Mouse (Mus musculus): Measurements from ENCODE around the gene Chil1.

Chil1 gene

GRCm38 (mm10) chr1:134182025-134182424 lies at the start of gene Chil1:
TSS of gene Chil1 (plus strand) at chr1:134182176.
- DNase-seq (ENCODE audit: low spot score in 2 of 2), result no peak

DNA sequence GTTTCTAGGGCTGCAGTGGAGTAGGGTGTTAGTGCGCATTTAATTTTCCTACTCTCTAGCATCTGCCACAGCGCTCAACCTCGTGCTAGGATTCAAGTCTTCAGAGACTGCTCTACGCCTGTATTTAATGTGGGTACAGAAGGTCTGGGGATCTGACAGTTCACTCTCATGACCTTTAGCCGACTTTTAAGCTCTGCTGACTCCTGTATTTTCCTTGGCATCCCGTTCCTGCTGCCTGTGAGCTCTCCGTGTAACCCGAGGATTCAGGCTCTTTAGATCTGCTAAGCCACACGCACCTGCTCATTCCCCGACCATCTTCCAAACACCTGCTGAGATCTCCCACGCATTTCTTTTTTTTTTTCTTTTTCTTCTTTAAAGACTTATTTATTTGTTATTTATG lies 48.7 kb upstream of the Chil1 start:
- no peak for DNase-seq (ENCODE audit: low spot score in 2 of 2)

GRCm38 (mm10) chr1:134136351-134136750 lies 45.6 kb upstream of the Chil1 start:
- DNase-seq (ENCODE audit: low spot score in 2 of 2), result no peak

GRCm38 (mm10) chr1:134138424-134138823 lies 43.6 kb upstream of the Chil1 start:
- no peak for DNase-seq (ENCODE audit: low spot score in 2 of 2)

DNA sequence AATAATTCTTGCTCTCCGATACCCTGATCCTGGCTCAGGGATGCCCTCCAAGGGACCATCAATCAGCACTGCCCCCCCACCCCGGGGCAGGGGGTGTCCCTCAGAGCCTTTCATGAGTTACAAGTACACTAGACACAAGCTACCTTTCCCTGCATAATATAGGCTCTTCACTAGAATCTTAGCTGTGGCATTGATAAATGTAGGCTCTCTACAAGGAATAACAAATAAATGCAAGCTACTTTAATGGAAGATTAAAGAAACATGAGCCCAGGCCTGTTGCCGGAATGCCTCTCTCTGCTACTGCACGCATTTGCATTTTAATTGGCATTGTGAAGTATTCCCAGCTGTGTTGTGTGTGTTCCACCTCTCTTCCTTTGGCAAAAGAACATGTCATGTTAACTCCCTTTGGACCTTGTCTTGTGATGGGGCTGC lies 39.6 kb upstream of the Chil1 start:
- DNase-seq (ENCODE audit: low spot score in 2 of 2), result no peak

DNA sequence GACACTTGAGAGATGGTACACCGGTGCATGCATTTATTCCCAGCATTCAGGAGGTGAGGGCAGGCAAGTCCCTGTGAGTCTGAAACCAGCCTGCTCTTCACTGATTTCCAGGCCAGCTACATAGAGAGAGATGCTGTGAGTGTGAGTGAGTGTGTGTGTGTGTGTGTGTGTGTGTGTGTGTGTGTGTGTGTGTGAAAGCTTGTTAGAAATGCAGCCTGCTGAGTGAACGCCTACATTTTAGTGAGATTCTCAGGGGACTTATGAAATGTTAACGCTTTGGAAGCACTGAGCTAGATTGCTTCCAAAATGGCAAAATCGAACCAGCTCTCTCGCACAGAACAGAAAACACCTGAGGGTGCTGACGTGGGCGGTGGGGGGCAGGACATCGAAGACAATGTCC lies 35.9 kb upstream of the Chil1 start:
- DNase-seq (ENCODE audit: low spot score in 2 of 2), result no peak

- no peak for DNase-seq (ENCODE audit: low spot score in 2 of 2)
Measured at GRCm38 (mm10) chr1:134150076-134150475, 31.9 kb upstream of the Chil1 start.

DNA sequence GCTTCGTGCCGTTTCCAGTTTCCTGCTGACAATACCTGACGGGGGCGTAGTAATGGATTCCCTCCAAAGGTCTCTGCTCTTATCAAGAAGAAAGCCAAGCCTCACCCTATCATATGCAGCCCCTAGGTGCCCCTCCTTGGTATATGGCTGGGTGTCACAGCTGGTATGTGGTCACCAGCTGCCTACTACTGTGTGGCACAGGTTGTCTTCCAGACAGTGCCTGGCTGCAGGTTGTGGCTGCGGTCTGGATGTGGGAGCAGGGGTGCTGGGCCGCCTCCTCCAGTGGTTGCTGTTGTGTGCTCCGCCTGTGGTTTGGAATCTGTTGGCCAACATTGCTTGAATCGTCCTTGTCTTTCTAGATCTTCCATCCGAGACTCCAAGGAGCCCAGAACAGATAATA lies 31.2 kb upstream of the Chil1 start:
- DNase-seq (ENCODE audit: low spot score in 2 of 2), result no peak

DNA sequence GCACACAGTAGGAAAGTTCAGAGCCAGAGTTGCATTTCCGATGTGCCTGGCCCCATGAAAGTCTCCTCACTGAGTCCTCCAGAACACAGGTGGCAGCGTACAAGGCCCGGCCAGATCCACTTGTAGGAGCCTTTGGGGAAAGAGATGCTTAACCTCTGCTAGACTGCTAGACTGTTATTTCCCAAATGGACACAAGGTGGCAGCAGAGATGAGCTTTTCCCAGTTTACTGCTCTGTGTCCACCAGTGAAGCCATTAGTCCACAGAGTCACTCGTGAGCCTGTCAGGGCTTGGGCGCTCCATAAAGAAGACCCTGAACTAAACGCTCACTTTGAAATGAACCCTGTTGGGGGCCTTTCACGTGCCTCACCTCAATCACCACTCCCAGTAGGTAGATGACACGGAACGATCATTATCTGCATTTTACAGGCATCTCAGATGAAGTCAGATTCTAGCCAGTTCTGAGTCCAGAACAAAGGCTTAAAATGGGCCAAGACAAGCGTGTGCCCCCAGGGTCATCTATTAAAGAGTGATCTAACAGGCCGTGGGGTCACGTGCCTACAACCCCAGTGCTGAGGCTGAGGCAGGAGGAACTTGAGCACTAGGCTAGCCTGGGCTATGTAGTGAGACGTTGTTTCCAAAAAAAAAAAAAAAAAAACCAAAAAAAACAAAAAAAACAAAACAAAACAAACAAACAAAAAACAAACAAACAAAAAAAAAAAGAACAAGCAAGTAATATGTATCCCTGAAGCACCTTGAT lies 30.1 kb upstream of the Chil1 start:
- DNase-seq (ENCODE audit: low spot score in 2 of 2), result peak; percentile 31 to 78

- DNase-seq (ENCODE audit: low spot score in 2 of 2), result no peak
Measured at GRCm38 (mm10) chr1:134152626-134153590, 29.1 kb upstream of the Chil1 start.

DNA sequence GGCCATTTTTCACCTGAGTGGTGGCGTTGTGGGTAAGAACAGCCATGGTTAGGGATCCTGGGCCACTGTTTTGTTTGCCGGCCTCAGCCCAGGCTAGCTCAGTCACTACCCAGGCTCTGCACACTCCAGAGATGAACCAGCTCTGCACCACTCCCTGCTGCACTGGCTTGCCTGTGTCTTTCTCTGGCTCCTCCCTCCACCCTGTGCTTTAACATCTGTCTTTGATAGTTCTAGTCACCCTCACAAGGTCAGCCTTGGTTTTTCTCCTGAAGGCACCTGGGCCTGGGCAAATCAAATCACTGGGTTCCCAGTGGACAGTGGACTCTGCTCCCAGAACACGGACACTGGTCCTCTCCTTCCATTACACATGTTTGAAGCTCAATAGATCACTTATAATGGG lies 27.9 kb upstream of the Chil1 start:
- DNase-seq (ENCODE audit: low spot score in 2 of 2), result no peak

GRCm38 (mm10) chr1:134154655-134155054 lies 27.3 kb upstream of the Chil1 start:
- no peak for DNase-seq (ENCODE audit: low spot score in 2 of 2)

DNA sequence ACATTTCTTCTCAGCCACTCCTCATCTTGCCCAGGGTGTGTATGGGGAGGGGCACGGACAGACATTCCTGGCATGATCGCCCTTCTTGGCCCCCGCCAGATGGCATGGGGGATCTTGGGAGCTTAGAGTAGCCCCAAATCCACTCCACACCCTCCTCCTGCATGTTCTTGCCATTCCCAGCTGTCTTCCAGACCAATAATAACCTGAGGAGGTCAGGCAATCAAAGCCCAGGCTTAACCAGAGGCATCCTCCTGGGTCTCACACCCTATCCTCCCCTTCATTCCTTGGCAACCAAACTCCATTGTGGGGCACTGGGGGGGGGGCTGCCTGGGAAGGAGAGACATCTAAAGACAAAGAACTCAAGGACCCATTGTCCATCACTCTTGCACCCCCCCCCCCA lies 21.6 kb upstream of the Chil1 start:
- DNase-seq (ENCODE audit: low spot score in 2 of 2), result no peak

DNA sequence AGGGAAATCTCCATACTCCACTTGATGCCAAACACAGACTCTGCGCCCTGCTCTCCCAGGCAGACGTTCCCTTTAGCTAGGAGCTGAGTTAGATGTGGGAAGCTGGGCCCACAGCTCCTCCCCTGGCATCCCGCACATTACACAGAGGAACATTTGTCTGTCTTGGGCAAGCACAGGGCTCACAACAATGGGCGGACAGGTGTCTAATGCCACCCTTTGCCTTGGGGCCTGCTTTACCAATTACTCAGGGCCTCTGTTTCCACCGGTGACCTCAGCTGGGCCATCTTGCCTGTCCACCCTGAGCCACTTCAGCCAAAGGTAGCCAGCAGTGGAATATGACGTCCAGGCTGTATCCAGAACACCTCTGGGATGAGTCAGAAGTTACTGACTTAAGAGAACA lies 20.6 kb upstream of the Chil1 start:
- no peak for DNase-seq (ENCODE audit: low spot score in 2 of 2)

- DNase-seq (ENCODE audit: low spot score in 2 of 2), result no peak
Measured at GRCm38 (mm10) chr1:134162510-134163225, 19.3 kb upstream of the Chil1 start.

DNA sequence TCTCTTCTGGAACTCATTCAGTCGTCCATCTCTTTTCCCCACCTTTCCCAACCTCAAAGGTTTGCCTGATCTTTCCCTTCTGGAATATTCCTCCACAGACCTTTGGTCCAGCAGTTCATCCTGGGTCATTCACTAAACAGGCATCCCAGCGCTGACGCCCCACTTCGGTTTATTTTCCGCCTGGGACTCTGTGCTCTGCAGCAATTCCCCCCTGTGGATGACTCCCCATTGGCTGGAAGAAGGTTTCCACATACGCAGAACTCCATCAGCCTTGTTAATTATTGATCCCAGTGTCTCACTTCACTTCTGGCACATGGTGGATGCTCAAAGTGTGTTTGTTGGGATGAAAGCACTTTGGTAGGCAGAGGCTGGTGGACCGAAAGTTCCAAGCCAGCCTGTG lies 18.5 kb upstream of the Chil1 start:
- DNase-seq (ENCODE audit: low spot score in 2 of 2), result no peak

- DNase-seq (ENCODE audit: low spot score in 2 of 2), result peak in 1 of 2 experiments; percentile 17
Measured at GRCm38 (mm10) chr1:134164454-134164853, 17.5 kb upstream of the Chil1 start.

DNA sequence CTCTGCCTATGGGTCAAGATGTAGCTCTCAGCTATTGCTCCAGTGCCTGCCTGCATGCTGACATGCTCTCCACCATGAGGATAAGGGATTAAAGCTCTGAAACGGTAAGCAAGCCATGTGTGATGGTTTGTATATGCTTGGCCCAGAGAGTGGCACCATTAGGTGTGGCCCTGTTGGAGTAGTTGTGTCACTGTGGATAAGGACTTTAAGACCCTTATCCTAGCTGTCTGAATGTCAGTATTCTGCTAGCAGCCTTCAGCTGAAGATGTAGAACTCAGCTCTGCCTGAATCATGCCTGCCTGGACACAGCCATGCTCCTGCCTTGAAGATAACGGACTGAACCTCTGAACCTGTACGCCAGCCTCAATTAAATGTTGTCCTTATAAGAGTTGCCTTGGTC lies 15.4 kb upstream of the Chil1 start:
- no peak for DNase-seq (ENCODE audit: low spot score in 2 of 2)

DNA sequence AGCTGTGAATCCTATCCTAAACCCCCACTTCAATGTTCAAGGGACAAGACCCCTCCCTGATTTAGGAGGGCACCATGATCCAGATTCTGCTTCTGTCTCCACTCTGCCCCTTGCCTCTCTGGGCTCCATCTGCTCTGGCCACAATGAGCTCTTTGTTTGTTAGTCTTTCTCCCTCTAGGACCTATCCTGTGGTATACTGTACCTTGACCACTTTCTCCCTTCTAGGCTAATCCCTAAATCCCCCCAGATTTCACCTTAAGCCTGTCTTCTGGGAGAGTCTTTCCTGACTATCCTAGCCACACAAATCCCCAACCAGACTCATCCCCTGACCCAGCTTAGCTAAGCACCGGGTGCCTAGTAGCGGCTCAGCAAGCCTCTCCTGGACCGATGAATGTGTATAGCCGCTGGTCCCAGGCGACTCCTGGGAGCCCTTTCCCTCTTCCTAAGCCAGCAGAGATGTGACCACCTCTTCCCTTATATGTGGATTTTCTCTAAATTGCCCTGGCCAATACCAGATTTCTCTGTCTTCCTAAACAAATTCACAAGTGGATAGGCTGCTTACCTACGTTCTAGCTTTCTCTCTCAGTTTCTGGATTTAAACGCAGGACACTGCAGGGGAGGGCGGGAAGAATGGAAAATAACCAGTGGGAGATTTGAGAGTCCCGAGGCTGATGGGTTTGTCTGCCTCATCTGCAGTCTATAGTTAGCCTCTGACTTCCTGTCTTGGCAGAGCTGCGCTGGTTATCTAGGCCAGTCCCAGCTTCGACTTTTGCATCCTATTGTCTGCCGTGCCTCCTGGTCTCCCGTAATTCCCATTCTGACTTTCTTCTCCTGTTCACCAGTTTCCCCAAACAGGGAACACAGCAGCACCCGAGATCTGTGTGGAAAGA lies 14.3 kb upstream of the Chil1 start:
- DNase-seq (ENCODE audit: low spot score in 2 of 2), result peak; percentile 14 to 37

GRCm38 (mm10) chr1:134168567-134168966 lies 13.4 kb upstream of the Chil1 start:
- DNase-seq (ENCODE audit: low spot score in 2 of 2), result no peak

Measured in heart, adult 9 months (tissue).